Mouse (Mus musculus): ENCODE results near the gene Mmp15.

The Mmp15 gene

GRCm38 (mm10) chr8:95352151-95352870 is at the start of gene Mmp15:
TSS of gene Mmp15 (plus strand) at chr8:95352268.
- no peak for TF ChIP-seq GATA4 (IDR thresholded peaks at IDR 0.05; ENCODE audit: insufficient replicate concordance, low read length)

- TF ChIP-seq GATA4 (IDR thresholded peaks at IDR 0.05; ENCODE audit: insufficient replicate concordance, low read length): no peak
Observed at GRCm38 (mm10) chr8:95302410-95302809, 49.7 kb upstream of the Mmp15 start.

DNA sequence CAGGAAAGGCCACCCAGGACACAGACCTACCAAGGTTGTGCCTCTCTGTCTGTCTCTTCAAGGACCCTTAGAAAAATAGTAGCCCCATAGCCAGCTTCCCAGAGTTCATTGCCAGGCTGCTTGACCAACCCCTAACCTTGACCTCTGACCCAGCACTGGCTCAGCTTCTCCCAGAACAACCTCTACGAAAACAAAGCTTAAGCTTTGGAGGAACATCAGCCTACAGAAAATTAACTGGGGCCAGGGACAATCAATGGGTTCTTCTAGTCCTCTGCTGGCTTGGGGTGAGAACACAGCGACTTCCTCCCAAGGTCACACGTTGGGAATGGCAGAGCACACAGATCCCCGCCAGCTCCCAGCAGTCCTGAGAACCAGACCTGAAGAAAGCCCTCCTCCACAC is 46.5 kb upstream of the Mmp15 start:
- TF ChIP-seq GATA4 (IDR thresholded peaks at IDR 0.05; ENCODE audit: insufficient replicate concordance, low read length): no peak

DNA sequence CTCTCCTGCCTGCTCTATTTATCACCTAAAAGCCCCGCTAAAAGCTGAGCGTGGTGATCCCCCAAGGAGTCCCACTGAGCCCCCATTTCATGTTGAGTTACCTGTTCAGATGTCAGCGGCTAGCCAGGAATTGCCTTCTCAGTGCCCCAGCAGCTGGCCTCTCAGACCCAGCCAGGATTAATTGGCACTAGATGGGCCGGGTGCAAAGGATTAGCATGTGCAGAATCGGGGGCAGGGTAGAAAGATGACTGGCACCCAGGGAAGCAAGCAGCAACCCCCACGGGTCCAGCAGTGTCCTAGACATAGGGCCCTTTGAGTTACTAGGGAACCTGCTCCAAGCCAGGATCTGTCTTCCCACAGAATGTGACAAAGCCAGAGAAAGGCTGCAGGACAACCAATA is 45.6 kb upstream of the Mmp15 start, which contains the start of gene Cngb1:
TSS of gene Cngb1 (minus strand) at position 155 of the 400 bp plus-strand sequence.
- no peak for TF ChIP-seq GATA4 (IDR thresholded peaks at IDR 0.05; ENCODE audit: insufficient replicate concordance, low read length)

DNA sequence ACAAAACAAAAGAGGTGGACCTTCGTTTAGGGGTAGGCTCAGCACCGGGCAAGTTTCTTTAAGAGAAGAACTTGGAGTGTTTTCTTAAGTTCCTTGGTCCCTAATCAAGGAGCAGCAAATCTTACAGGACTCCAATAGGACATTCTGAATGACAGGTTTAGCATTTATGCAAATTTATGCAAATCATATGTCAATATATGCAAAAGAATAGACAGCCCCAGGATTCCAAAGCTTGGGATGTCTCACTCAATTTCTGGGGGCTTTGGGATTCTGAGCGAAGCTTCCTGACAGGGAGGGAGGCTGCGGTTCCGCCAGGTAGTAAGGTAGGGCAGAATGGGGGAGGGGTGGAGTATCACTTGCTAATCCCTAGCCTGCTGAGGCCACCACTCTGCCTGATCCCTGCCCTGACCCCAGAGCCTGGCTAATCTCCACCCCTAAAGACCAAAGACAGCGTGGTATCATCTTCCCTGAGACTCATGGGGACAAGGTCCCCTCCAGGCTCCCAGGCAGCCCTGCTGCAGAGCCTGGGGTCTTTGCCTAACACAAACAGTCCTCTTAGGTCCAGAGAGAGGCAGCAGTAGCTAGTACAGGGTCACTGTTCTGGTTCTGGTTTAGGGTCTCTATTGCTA is 41.6 kb upstream of the Mmp15 start, which contains the start of gene Tepp:
TSS of gene Tepp (plus strand) at position 225 of the 629 bp plus-strand sequence.
- no peak for TF ChIP-seq GATA4 (IDR thresholded peaks at IDR 0.05; ENCODE audit: insufficient replicate concordance, low read length)

GRCm38 (mm10) chr8:95312836-95313235 is 39.2 kb upstream of the Mmp15 start:
- no peak for TF ChIP-seq GATA4 (IDR thresholded peaks at IDR 0.05; ENCODE audit: insufficient replicate concordance, low read length)

DNA sequence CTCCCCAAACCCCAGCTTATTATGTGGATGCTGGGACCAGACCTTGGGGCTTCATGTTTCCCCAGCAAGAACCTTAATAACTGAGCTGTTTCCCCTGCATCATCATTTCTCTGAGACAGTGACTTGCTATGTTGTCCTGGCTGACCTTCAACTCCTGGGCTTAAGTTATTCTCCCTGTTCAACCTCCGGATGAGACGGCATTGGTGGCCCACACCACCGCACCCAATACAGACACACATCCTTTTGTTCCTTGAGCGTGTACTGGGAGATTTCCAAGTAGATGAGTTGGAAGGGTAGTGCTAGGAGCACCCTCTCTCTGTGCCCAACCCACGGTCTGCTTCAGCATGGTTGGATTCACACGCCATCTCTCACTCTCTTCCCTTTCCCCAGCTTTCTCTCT is 38.2 kb upstream of the Mmp15 start:
- TF ChIP-seq GATA4 (IDR thresholded peaks at IDR 0.05; ENCODE audit: insufficient replicate concordance, low read length): no peak

GRCm38 (mm10) chr8:95314707-95315106 is 37.4 kb upstream of the Mmp15 start:
- no peak for TF ChIP-seq GATA4 (IDR thresholded peaks at IDR 0.05; ENCODE audit: insufficient replicate concordance, low read length)

GRCm38 (mm10) chr8:95315350-95315749 is 36.7 kb upstream of the Mmp15 start:
- no peak for TF ChIP-seq GATA4 (IDR thresholded peaks at IDR 0.05; ENCODE audit: insufficient replicate concordance, low read length)

DNA sequence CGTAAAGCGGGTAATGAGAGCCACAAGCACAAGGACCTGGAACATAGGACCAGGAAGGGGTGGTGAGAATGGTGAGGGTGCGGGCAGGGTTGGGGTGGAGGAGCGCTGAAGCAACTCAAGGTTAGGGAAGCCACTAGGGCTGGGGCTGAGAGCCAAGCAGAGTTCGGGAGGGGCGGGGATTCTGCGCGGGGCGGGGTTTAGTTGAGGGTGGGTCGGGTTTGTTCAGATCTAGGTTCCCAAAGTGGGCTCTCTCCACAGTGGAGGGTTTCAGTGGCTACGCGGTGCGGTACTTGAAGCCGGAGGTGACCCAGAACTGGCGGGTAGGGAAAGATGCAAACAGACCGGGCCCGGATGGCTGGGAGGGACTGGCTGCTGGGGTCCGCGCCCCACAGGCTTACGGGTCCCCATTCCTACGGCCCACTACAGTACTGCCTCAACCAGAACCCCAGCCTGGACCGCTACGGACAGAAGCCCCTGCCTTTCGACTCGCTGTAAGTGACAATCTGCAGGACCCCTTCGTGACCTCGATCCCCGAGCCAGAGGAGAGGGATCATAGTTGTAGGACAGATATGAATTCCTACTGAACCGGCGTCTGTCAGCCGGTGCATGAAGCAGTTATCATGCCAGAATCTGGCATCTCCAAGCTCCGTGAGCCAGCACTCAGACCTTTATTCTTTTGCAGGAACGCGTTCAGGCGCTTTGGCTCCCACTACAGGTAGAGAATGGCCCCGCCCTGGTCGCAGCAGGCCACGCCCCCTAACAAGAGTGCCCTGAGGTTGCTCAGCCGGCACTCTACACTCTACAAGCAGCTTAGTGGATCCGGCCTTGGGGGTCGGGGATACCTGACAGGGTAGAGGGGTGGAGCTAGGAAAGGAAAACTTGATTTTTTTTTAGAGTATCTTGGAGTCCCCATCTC is 31.6 kb upstream of the Mmp15 start:
- TF ChIP-seq GATA4 (IDR thresholded peaks at IDR 0.05; ENCODE audit: insufficient replicate concordance, low read length): no peak

DNA sequence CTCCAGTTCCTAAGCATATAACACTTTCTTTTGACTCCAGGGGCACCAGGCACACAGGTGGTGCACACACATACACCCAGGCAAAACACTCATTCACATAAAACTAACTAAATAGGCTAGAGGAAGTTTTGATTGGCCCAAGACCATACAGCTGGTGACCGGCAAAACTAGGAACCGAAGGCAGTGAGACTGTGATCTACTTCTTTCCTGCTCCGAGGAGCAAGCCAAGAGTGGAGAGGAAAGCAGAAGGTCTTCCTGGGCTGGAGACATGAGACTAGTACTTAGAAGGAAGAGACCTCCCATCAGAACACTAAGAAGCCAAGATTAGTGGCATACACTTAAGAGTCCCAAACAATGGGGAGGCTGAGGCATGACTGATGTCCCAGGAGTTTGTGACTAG is 28.9 kb upstream of the Mmp15 start:
- TF ChIP-seq GATA4 (IDR thresholded peaks at IDR 0.05; ENCODE audit: insufficient replicate concordance, low read length): no peak

DNA sequence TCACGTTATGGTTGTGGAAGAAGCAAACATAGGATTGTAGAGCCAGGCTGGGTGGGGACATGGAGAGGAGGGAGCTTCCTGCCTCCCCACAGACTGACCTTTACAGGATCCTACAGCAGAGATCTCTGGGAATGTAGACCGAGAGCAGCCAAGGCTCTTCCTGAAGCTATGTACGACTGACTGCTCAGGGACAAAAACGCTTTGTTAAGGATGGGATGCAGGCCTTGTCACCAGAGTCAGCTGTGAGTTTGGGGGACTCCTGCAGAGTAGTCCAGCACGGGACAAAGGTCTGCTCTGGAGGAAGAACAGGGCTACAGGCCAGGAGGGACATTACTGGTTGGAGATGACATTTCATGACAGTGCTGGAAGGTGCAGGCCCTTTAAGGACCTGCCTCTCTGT is 27.4 kb upstream of the Mmp15 start:
- no peak for TF ChIP-seq GATA4 (IDR thresholded peaks at IDR 0.05; ENCODE audit: insufficient replicate concordance, low read length)

GRCm38 (mm10) chr8:95326822-95327221 is 25.2 kb upstream of the Mmp15 start:
- TF ChIP-seq GATA4 (IDR thresholded peaks at IDR 0.05; ENCODE audit: insufficient replicate concordance, low read length): no peak

GRCm38 (mm10) chr8:95327866-95328465 is 24.1 kb upstream of the Mmp15 start:
- TF ChIP-seq GATA4 (IDR thresholded peaks at IDR 0.05; ENCODE audit: insufficient replicate concordance, low read length): no peak

DNA sequence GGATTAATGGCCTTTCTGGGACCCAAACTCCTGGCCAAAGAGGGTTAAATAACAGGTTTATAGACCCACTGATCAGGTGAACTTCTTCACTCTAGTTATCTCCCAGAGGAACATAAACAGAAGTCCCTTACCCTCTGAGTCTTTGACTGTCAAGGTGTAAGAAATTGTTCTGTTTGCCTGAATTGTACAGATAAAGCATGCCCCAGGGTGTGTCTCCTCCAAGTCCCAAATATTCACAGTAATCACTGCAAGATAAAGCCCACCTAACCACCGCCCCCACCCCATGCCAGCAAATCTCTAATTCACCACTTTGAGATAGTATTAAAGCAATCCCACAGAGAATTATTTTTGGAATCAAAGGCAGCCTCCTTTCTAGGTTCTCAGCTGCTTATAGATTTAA is 21.7 kb upstream of the Mmp15 start:
- TF ChIP-seq GATA4 (IDR thresholded peaks at IDR 0.05; ENCODE audit: insufficient replicate concordance, low read length): no peak
